8 mouse cellular contexts compared by ENCODE assay signal in the genomic region with DNA sequence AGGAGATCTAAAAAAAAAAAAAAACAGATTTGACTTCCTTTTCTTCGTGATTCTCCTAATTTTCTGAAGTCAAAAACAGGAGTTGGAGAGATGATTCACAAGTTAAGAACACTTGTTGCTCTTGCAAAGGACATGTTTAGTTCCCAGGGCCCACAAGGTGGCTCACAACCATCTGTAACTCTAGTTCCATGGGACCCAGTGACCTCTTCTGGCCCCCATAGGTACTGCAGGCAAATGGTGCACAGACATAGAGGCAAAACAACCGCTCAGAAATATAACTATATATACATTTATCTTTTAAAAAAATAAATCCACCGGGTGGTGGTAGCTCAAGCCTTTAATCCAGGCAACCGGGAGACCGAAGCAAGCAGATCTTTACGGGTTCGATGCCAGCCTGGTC. TPM values are rescaled to one million over a fixed set of nuclear protein-coding genes. Genes with fewer than 3 reads are reported as not detected.
DNase-seq lines count a peak whose midpoint lies in the region; ATAC-seq and TF ChIP-seq lines count a peak whose summit lies in the region.

No protein-coding gene starts in this region.

- H3K4me2 ChIP-seq in intestine, embryonic 15.5 days (replicated peaks), result peak overlapping the region; percentile 36; the same call in 1 of the 2 replicates
- peak overlapping the region; percentile 54 for H3K4me2 ChIP-seq in limb, embryonic 15.5 days
- H3K4me2 ChIP-seq in midbrain, embryonic 15.5 days, result peak overlapping the region; percentile 67

- no peaks in the 10 kb centered on the region for H3K27me3 ChIP-seq in intestine, embryonic 15.5 days (replicated peaks)
- no peaks in the 10 kb centered on the region for H3K27me3 ChIP-seq in limb, embryonic 15.5 days
- no peaks in the 10 kb centered on the region for H3K27me3 ChIP-seq in midbrain, embryonic 15.5 days (replicated peaks)

- intact Hi-C loops in gastrocnemius, adult 2 months (cut with DNase I), result no loop called here

- no peaks in the 10 kb centered on the region for H3K36me3 ChIP-seq in intestine, embryonic 15.5 days
- peaks cover 29% of the 10 kb centered on the region for H3K36me3 ChIP-seq in limb, embryonic 15.5 days
- H3K36me3 ChIP-seq in midbrain, embryonic 15.5 days (replicated peaks), result peaks cover 14% of the 10 kb centered on the region; the same call in 1 of the 2 replicates

- DNase-seq in urinary bladder, postnatal 25 days (ENCODE audit: low spot score), result peak; percentile 37
- DNase-seq in urinary bladder, adult 2 months (ENCODE audit: low spot score), result no peak
- DNase-seq in cerebellum, postnatal 25 days, result peak; percentile 28 to 66
- DNase-seq in gastrocnemius, adult 2 months, result peak; percentile 50
- DNase-seq in spleen, postnatal 36 days (ENCODE audit: low spot score in 2 of 2), result peak; percentile 65 to 72

- no peaks in the 10 kb centered on the region for H3K4me1 ChIP-seq in intestine, embryonic 15.5 days (replicated peaks)
- H3K4me1 ChIP-seq in limb, embryonic 15.5 days, result peaks cover 5% of the 10 kb centered on the region
- H3K4me1 ChIP-seq in midbrain, embryonic 15.5 days, result peaks cover 4% of the 10 kb centered on the region

- H3K9me3 ChIP-seq in intestine, embryonic 15.5 days, result no peaks in the 10 kb centered on the region
- H3K9me3 ChIP-seq in limb, embryonic 15.5 days, result no peaks in the 10 kb centered on the region
- no peaks in the 10 kb centered on the region for H3K9me3 ChIP-seq in midbrain, embryonic 15.5 days

- H3K4me3 ChIP-seq in gastrocnemius, adult 2 months, result peak overlapping the region; percentile 85
- H3K4me3 ChIP-seq in intestine, embryonic 15.5 days (replicated peaks), result peak overlapping the region; percentile 19; the same call in 1 of the 2 replicates
- peak overlapping the region; percentile 17 for H3K4me3 ChIP-seq in limb, embryonic 15.5 days
- H3K4me3 ChIP-seq in midbrain, embryonic 15.5 days, result peak overlapping the region; percentile 89

- TF ChIP-seq CTCF in gastrocnemius, adult 2 months (IDR thresholded peaks at IDR 0.05), result peak; percentile 65

- no peak for ATAC-seq in intestine, embryonic 15.5 days
- ATAC-seq in limb, embryonic 15.5 days (ENCODE audit: insufficient number of reproducible peaks, low FRiP score, low TSS enrichment, low read depth), result no peak
- ATAC-seq in midbrain, embryonic 15.5 days (replicated peaks), result no peak

- no peak overlapping the region for H3K27ac ChIP-seq in gastrocnemius, adult 2 months
- H3K27ac ChIP-seq in intestine, embryonic 15.5 days, result no peak overlapping the region
- H3K27ac ChIP-seq in limb, embryonic 15.5 days, result no peak overlapping the region
- H3K27ac ChIP-seq in midbrain, embryonic 15.5 days, result no peak overlapping the region

- 27% methylated on average over 7 of the region's 7 CpGs for WGBS in intestine, embryonic 15.5 days
- 24% methylated on average over 7 of the region's 7 CpGs for WGBS in limb, embryonic 15.5 days
- 23% methylated on average over 7 of the region's 7 CpGs for WGBS in midbrain, embryonic 15.5 days

- H3K9ac ChIP-seq in intestine, embryonic 15.5 days, result no peak overlapping the region
- H3K9ac ChIP-seq in limb, embryonic 15.5 days, result no peak overlapping the region
- no peak overlapping the region for H3K9ac ChIP-seq in midbrain, embryonic 15.5 days

RNA-seq across cellular contexts. Expression of gene Wdr70, which starts 1.2 kb away (rescaled TPM):
- polyA plus RNA-seq in urinary bladder, adult 2 months (2012; rRNA removed), result 20.6 and 20.7 TPM in 2 replicates
- total RNA-seq in gastrocnemius, adult 2 months (2021), result 10 to 100 TPM; 20.4 to 23.1 TPM
- polyA plus RNA-seq in intestine, embryonic 15.5 days (2015; fragmentation: Nextera tagmentation; extraction: Ambion mirVana), result 42.5 and 44.3 TPM in 2 replicates
- polyA plus RNA-seq in limb, embryonic 15.5 days (2015; fragmentation: Nextera tagmentation; extraction: Ambion mirVana), result 52.8 and 54.9 TPM in 2 replicates
- polyA plus RNA-seq in midbrain, embryonic 15.5 days (2015; fragmentation: Nextera tagmentation; extraction: Ambion mirVana), result 68.8 and 73.1 TPM in 2 replicates

RNA-seq across cellular contexts. Expression of gene Nup155, which starts 11.2 kb away (rescaled TPM):
- polyA plus RNA-seq in urinary bladder, adult 2 months (2012; rRNA removed), result 11.2 and 12.5 TPM in 2 replicates
- total RNA-seq in gastrocnemius, adult 2 months (2021), result 1 to 10 TPM; 8.1 to 8.8 TPM
- 13.2 and 15.4 TPM in 2 replicates for polyA plus RNA-seq in intestine, embryonic 15.5 days (2015; fragmentation: Nextera tagmentation; extraction: Ambion mirVana)
- polyA plus RNA-seq in limb, embryonic 15.5 days (2015; fragmentation: Nextera tagmentation; extraction: Ambion mirVana), result 13.4 and 14.1 TPM in 2 replicates
- 10.6 and 11.4 TPM in 2 replicates for polyA plus RNA-seq in midbrain, embryonic 15.5 days (2015; fragmentation: Nextera tagmentation; extraction: Ambion mirVana)

Comparison
In these comparisons a context has a peak if more than half of its experiments do, and no peak if none do; other contexts are left out.
1. H3K4me3 ChIP-seq: peak in every context shown above with its lines; median percentile 89 in midbrain, embryonic 15.5 days; 85 in gastrocnemius, adult 2 months; 19 in intestine, embryonic 15.5 days; 17 in limb, embryonic 15.5 days.